Mouse (Mus musculus): Measurements from ENCODE around the gene Foxl1.

DNA sequence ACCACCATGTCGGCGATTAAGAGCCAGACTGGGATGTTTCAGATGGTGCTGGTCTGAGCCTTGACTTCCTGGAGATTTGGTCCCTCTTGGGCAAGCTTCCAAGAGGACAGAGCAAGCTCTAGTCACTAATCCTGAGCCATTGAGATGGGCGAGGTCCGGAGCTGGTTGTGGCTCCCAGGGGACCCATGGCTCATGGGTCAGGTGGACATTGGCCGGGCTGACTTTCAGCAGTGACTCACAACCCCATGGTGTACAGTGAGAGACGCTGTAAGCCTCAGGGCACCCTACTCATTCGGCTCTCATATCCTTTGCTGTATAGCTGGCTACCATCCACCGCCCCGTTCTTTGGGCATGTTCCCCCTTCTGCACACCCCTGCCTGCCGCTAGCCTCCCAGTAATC is 6.4 kb downstream of the Foxl1 start:
- TF ChIP-seq CTCF (IDR thresholded peaks at IDR 0.05; ENCODE audit: borderline replicate concordance, extremely low read depth, insufficient read depth, insufficient read length), result no peak
- no peak for TF ChIP-seq POLR2A (IDR thresholded peaks at IDR 0.05; ENCODE audit: borderline replicate concordance, extremely low read depth, insufficient read depth, insufficient read length, poor library complexity, severe bottlenecking)

Data from brain, embryonic 14.5 days (tissue).